Mouse (Mus musculus) right cerebral cortex, adult 18-20 months (tissue): ENCODE measurements around the gene Tmx4.
A peak's percentile ranks its signal among the peaks of the same experiment; 100 is the strongest.

Source experiments
- DNase-seq: peaks from one replicate; pipeline ENCODE4 v3.0.0; 2022; ENCODE audit warnings: mixed read lengths

Gene Tmx4

DNA sequence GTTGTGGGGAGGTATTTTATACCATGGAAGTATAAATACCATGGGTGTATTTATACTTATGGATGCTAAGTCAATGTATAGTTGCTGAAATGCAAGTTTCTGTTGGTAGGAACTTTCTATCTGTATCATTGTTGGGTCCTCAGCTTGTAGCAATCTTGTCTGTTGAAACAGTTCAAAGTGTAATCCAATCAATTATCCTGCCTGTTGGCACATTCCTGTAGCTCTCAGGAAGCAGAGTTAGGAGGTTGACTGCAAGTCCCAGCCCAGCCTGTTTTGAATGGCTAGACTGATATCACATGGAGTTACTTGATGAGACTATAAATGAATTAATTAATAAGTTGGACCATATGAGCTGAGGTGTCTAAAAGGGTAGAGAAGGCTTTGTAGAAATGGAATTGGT lies 91.6 kb downstream of the Tmx4 start:
- DNase-seq = no peak

DNA sequence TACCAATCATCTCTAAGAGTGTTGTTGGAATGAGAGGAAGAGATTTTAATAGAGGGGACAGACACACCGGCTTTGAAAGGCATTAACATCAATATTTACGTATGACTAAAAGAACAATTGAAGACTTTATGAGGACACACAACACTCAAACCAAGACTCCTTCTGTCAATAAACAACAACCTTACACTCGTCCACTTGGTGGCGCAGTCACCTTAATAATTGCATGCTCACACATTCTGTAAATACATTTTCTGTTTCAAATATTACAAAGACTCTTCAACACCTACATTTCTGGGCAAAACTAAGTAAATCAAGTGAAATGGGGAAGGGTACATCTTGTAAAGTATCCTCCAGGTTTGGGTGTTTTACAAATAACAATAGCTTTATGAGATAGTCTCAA lies 94.2 kb downstream of the Tmx4 start:
- peak; percentile 50 for DNase-seq

DNA sequence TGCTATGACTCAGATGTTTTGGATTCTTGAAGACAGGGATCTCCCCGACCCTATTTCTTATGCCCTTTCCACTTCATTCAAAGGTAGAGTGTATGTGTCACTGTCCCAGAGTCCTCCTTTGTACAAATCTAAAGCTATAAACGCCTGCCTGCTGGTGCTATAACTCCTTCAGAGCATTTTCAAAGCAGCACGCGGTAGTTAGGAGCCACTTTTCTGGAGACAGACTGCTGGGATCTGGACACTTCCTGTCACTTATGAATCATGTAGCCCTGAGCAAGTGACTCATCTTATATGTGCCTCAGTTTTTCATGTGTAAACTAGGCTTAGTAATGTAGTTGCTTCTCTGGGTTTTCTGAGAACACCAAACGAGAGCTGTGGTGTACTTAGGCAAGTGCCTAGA lies 98.8 kb downstream of the Tmx4 start:
- peak; percentile 11 for DNase-seq

DNA sequence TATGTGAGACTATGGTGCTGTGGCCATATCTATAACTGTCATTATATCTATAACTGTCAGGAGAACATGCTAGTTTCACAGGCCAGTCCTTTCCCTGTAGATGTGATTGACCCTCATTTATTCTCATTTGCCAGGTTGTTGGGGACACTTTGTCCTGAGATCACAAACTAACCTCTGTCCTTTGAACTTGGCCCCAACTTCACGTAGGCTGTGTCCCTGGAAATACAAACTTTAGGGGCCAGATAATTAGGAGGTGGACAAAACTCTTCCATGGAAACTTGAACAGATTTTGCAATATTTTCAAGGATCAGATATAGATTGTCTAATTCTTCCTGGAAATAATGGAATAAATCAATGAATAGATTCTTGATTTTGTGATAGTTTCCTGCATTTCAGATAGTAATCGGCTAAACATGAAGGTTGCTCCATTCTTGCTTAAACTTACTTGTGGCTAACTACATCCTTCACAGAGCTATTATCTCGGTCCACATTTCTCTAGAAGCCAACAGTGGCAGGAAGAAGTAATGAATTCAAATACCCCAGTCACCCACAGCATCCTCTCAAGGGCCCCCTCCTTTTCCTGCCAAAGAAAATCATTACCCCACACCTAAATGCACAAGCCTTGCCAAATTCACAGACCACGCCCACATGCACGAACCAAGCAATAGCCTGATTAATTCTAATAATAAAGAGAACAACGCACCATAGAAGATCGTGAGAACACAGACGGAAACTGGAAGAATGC lies 99.5 kb downstream of the Tmx4 start:
- DNase-seq = no peak
